Mouse (Mus musculus) ES-Bruce4 (cell line): ENCODE measurements around the gene Smim1.

Experiments
- CTCF ChIP-seq: IDR thresholded peaks from one replicate; pipeline ENCODE4 v1.8.1; 2011; ENCODE audit warnings: low read depth, low read length
- EP300 ChIP-seq: IDR thresholded peaks from 2 replicates; pipeline ENCODE4 v1.6.1; 2011; ENCODE audit warnings: low read depth, low read length; ENCODE audit not compliant: insufficient read depth

DNA sequence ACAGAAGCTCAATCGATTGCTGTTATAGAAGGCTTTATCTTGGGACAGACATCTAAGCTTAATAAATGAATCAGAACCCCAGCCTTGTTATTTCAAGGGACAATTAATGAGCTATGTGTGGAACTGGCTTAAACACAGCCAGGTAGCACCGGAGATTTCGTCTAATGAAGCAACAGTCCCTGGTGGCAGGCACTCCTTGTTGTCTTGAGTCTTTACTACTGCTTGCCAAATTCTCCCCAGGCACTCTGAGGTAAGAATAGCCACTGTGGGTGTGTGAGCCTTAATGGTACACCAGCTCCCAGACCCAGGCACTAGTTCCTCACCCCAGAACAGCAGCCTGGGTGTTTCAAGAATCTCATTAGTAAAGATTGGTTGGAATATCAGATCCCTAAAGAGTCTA, 25.4 kb upstream of the Smim1 start:
- TF ChIP-seq CTCF (no peak), EP300 (no peak)
